Mouse (Mus musculus): ENCODE data around the gene Dhx16. TPM values are rescaled to one million over a fixed set of nuclear protein-coding genes. Genes with fewer than 3 reads are reported as not detected.

Gene Dhx16
- total and polyA plus RNA-seq, 3 experiments: 79.2 to 101 TPM; not detected in 1

DNA sequence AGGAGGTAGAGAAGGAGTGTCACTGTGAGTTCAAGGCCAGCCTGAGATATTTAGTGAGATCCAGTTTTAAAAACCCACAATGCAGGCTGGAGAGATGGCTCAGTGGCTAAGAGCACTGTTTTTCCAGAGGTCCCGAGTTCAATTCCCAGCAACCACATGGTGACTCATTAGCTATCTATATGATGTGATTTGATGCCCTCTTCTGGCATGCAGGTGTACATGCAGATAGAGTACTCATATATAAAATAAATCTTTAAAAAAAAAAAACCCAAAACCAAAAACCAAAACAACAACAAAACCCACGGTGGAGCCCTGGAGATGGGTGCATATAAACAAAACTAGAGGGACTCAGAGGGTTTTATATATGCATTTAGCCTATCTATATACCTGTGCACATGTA lies 28.0 kb downstream of the Dhx16 start:
- Histone ChIP-seq H3K79me2 (ENCODE audit: control insufficient read depth, insufficient read depth, low read length, poor library complexity) (peaks cover 6% of the 10 kb centered on the region), H3K4me1 (ENCODE audit: control insufficient read depth in 1 of 2, insufficient read depth in 2 of 2, low read length in 2 of 2) (peaks cover 0 to 11% of the 10 kb centered on the region in 2 experiments; a peak in 2 of 4 replicates), H3K36me3 (ENCODE audit: control insufficient read depth in 1 of 2, insufficient read depth in 2 of 2, low read length in 2 of 2) (peaks cover 1 to 9% of the 10 kb centered on the region in 2 experiments), H3K9me3 (replicated peaks; ENCODE audit: insufficient read depth, low read length) (no peaks in the 10 kb centered on the region), H3K4me3 (ENCODE audit: control insufficient read depth in 1 of 2, insufficient read depth in 1 of 2, low read depth in 2 of 2, low read length in 2 of 2) (no peak overlapping the region), H3K27me3 (ENCODE audit: control insufficient read depth in 1 of 2, insufficient read depth in 2 of 2, low read length in 2 of 2) (no peaks in the 10 kb centered on the region), H3K27ac (ENCODE audit: control insufficient read depth, low read depth, low read length) (no peak overlapping the region), H3K9ac (ENCODE audit: control insufficient read depth, low read depth, low read length, poor library complexity, severe bottlenecking) (no peak overlapping the region)
- TF ChIP-seq CTCF (IDR thresholded peaks at IDR 0.05 in 2 of 3, conservative IDR thresholded peaks at IDR 0.05 in 1 of 3; ENCODE audit: control insufficient read depth in 1 of 3, insufficient read depth in 1 of 3, low read depth in 2 of 3, low read length in 3 of 3, poor library complexity in 1 of 3, severe bottlenecking in 1 of 3) (peak; percentile 21 to 56 (median 24); a peak in 3 of 6 replicates), RAD21 (IDR thresholded peaks at IDR 0.05; ENCODE audit: low read depth, low read length) (peak; percentile 63), SMC3 (IDR thresholded peaks at IDR 0.05; ENCODE audit: low read depth, low read length) (peak; percentile 64), MAX (IDR thresholded peaks at IDR 0.05; ENCODE audit: low read length) (no peak), ZMIZ1 (IDR thresholded peaks at IDR 0.05; ENCODE audit: low read depth, low read length) (no peak), MXI1 (IDR thresholded peaks at IDR 0.05; ENCODE audit: low read depth, low read length) (peak; percentile 50), ZC3H11A (IDR thresholded peaks at IDR 0.05; ENCODE audit: low read depth, low read length) (peak; percentile 68), MYC (IDR thresholded peaks at IDR 0.05; ENCODE audit: low read depth, low read length) (peak; percentile 75), ZNF384 (IDR thresholded peaks at IDR 0.05; ENCODE audit: low read depth, low read length) (peak; percentile 83)
- peak; percentile 48 for DNase-seq (ENCODE audit: low read depth, low spot score)

DNA sequence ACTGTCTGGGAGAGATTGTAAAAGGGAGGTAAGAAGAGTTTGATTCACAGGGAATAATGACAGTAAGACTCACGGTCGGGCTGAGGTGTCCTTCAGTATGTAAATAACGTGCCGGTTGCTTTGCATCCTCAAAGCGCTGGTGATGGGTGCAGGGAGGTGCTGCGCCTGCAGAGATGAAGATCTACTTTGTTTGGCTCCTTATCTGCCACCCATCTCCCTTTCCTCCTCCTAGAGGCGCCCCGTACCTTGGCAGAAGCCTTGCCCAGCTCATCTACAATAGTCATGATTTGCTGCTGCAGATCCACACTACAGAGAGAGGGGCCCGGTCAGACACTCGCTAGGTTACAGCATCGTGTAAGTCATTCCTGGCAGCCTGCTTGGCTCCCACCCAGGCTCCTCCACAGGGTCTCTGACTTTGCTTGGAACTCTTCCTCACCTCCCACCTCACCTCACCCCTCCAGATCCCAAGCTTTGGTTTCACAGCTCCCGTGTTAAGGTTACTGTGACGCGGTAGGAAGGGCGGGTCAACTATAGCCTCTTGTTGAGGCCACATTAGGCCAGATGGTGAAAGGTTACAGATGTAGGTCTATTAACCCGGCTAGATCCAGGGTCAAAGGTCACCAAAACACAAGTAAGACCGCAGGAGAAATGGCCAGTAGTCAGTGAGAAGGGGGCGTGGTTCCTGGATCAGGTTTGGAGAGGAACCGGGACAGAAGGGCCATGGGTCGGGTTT lies 29.7 kb downstream of the Dhx16 start:
- H3K27me3 ChIP-seq (ENCODE audit: control insufficient read depth in 1 of 2, insufficient read depth in 2 of 2, low read length in 2 of 2): no peaks in the 10 kb centered on the region
- peaks cover 1 to 12% of the 10 kb centered on the region in 2 experiments for H3K36me3 ChIP-seq (ENCODE audit: control insufficient read depth in 1 of 2, insufficient read depth in 2 of 2, low read length in 2 of 2)
- peaks cover 0 to 14% of the 10 kb centered on the region in 2 experiments; a peak in 2 of 4 replicates for H3K4me1 ChIP-seq (ENCODE audit: control insufficient read depth in 1 of 2, insufficient read depth in 2 of 2, low read length in 2 of 2)
- no peak for DNase-seq (ENCODE audit: low read depth, low spot score)
- H3K9me3 ChIP-seq (replicated peaks; ENCODE audit: insufficient read depth, low read length): no peaks in the 10 kb centered on the region
- H3K9ac ChIP-seq (ENCODE audit: control insufficient read depth, low read depth, low read length, poor library complexity, severe bottlenecking): peak overlapping the region; percentile 75
- TF ChIP-seq ZC3H11A (IDR thresholded peaks at IDR 0.05; ENCODE audit: low read depth, low read length): no peak
- TF ChIP-seq ZMIZ1 (IDR thresholded peaks at IDR 0.05; ENCODE audit: low read depth, low read length): no peak
- no peak for TF ChIP-seq ZKSCAN1 (IDR thresholded peaks at IDR 0.05; ENCODE audit: low read depth, low read length)
- no peak for TF ChIP-seq USF1 (IDR thresholded peaks at IDR 0.05; ENCODE audit: low read depth, low read length)
- TF ChIP-seq USF2 (IDR thresholded peaks at IDR 0.05; ENCODE audit: borderline replicate concordance in 1 of 2, insufficient read depth in 1 of 2, low read depth in 1 of 2, low read length in 2 of 2): no peak
- TF ChIP-seq POLR2AphosphoS2 (IDR thresholded peaks at IDR 0.05; ENCODE audit: low read length): no peak
- TF ChIP-seq ELF1 (IDR thresholded peaks at IDR 0.05; ENCODE audit: low read depth, low read length): no peak
- TF ChIP-seq CHD1 (IDR thresholded peaks at IDR 0.05; ENCODE audit: low read depth, low read length): no peak
- TF ChIP-seq RCOR1 (IDR thresholded peaks at IDR 0.05; ENCODE audit: low read depth, low read length): no peak
- no peak for TF ChIP-seq KAT2A (conservative IDR thresholded peaks at IDR 0.05; ENCODE audit: low read depth, low read length)
- no peak for TF ChIP-seq SIN3A (IDR thresholded peaks at IDR 0.05; ENCODE audit: low read length)
- TF ChIP-seq MEF2A (IDR thresholded peaks at IDR 0.05; ENCODE audit: extremely low read depth, insufficient replicate concordance, low read depth, low read length, poor library complexity, severe bottlenecking): no peak
- TF ChIP-seq RAD21 (IDR thresholded peaks at IDR 0.05; ENCODE audit: low read depth, low read length): no peak
- no peak for TF ChIP-seq EP300 (IDR thresholded peaks at IDR 0.05; ENCODE audit: low read depth in 1 of 2, low read length in 2 of 2)
- no peak for TF ChIP-seq TCF12 (IDR thresholded peaks at IDR 0.05; ENCODE audit: low read depth, low read length)
- no peak for TF ChIP-seq HCFC1 (IDR thresholded peaks at IDR 0.05; ENCODE audit: low read depth, low read length)
- no peak for TF ChIP-seq E2F4 (IDR thresholded peaks at IDR 0.05; ENCODE audit: borderline replicate concordance, low read depth, low read length)
- TF ChIP-seq UBTF (IDR thresholded peaks at IDR 0.05; ENCODE audit: borderline replicate concordance, insufficient read depth, low read depth, low read length): no peak
- H3K27ac ChIP-seq (ENCODE audit: control insufficient read depth, low read depth, low read length): peak overlapping the region; percentile 33
- peak overlapping the region; percentile 71 to 95 for H3K4me3 ChIP-seq (ENCODE audit: control insufficient read depth in 1 of 2, insufficient read depth in 1 of 2, low read depth in 2 of 2, low read length in 2 of 2)
- peaks cover 17% of the 10 kb centered on the region for H3K79me2 ChIP-seq (ENCODE audit: control insufficient read depth, insufficient read depth, low read length, poor library complexity)
